19 mouse cellular contexts compared by ENCODE assay signal in genomic region chr3:127063654-127064386, GRCm38 (mm10).
DNase-seq lines count a peak whose midpoint lies in the region; ATAC-seq and TF ChIP-seq lines count a peak whose summit lies in the region.
"Had no signal": no experiment of that assay in that cellular context is flagged by ENCODE, and none has a peak within 500 bp of the region (broad histone marks: within the 10 kb centered on the region; RNA-seq: fewer than 3 reads in every experiment).

No protein-coding gene starts in this region.

- H3K4me1 ChIP-seq in heart, embryonic 10.5 days: peaks cover 10% of the 10 kb centered on the region; the same call in 1 of the 2 replicates
- no peaks in the 10 kb centered on the region for H3K4me1 ChIP-seq in midbrain, embryonic 11.5 days (ENCODE audit: control insufficient read depth, insufficient read depth, low read length)
- no peaks in the 10 kb centered on the region for H3K4me1 ChIP-seq in midbrain, embryonic 16.5 days (ENCODE audit: control insufficient read depth, insufficient read depth, low read length)
- H3K4me1 ChIP-seq: hindbrain, embryonic 15.5 days; limb, embryonic 12.5 days; liver, embryonic 13.5 days; lung, embryonic 15.5 days had no signal

- no peak for ATAC-seq in midbrain, embryonic 11.5 days (ENCODE audit: low FRiP score)
- ATAC-seq in midbrain, embryonic 16.5 days: no peak
- peak; percentile 81 for ATAC-seq in Patski
- ATAC-seq: intestine, embryonic 16.5 days had no signal

- no peaks in the 10 kb centered on the region for H3K27me3 ChIP-seq in heart, embryonic 10.5 days (ENCODE audit: insufficient read depth, poor library complexity, severe bottlenecking)
- H3K27me3 ChIP-seq in midbrain, embryonic 11.5 days (ENCODE audit: control insufficient read depth, insufficient read depth, low read length): no peaks in the 10 kb centered on the region
- no peaks in the 10 kb centered on the region for H3K27me3 ChIP-seq in midbrain, embryonic 16.5 days (ENCODE audit: control insufficient read depth, insufficient read depth, low read depth, low read length)
- H3K27me3 ChIP-seq in Patski: no peaks in the 10 kb centered on the region
- H3K27me3 ChIP-seq: hindbrain, embryonic 15.5 days; limb, embryonic 12.5 days; liver, embryonic 13.5 days; lung, embryonic 15.5 days had no signal

- DNase-seq in heart, adult 11 months: peak; percentile 76
- no peak for DNase-seq in heart, embryonic 10.5 days (ENCODE audit: low spot score)
- peak; percentile 4 for DNase-seq in midbrain, embryonic 11.5 days (ENCODE audit: low spot score, missing footprints)
- peak; percentile 61 for DNase-seq in Patski (ENCODE audit: low read depth, low spot score)
- DNase-seq in skeletal muscle tissue, adult 2 months (ENCODE audit: low read depth, low spot score): peak; percentile 18
- DNase-seq in layer of hippocampus, adult 8-10 months (ENCODE audit: low spot score in 2 of 2): no peak
- no peak for DNase-seq in spleen, adult 12 weeks (ENCODE audit: low spot score)
- DNase-seq: adrenal gland, postnatal 10 days; cerebellum, adult 18-20 months; cerebellum, postnatal 36 days; heart, postnatal 10 days; liver, embryonic 13.5 days; midbrain, embryonic 14.5 days; thymus, adult 2 months had no signal

- CTCF ChIA-PET in Patski (lab: Charles Lee): interaction anchor here (0.6 to 4.7 kb wide), 4 partner anchors 12 to 84 kb away, joined by 3 to 24 read pairs (median 3); no protein-coding TSS in a partner anchor

- H3K4me2 ChIP-seq in midbrain, embryonic 11.5 days: no peak overlapping the region
- H3K4me2 ChIP-seq in midbrain, embryonic 16.5 days (ENCODE audit: low read length): no peak overlapping the region
- H3K4me2 ChIP-seq: hindbrain, embryonic 15.5 days; limb, embryonic 12.5 days; liver, embryonic 13.5 days; lung, embryonic 15.5 days had no signal

- in situ Hi-C loops in Patski (cut with MboI; ENCODE audit: low pct_unique_long_range_greater_than_20kb): no loop called here

- no peak overlapping the region for H3K9ac ChIP-seq in midbrain, embryonic 11.5 days (ENCODE audit: low read length)
- no peak overlapping the region for H3K9ac ChIP-seq in midbrain, embryonic 16.5 days (ENCODE audit: low read depth, low read length)
- H3K9ac ChIP-seq: hindbrain, embryonic 15.5 days; limb, embryonic 12.5 days; liver, embryonic 13.5 days; lung, embryonic 15.5 days had no signal

- WGBS in heart, embryonic 10.5 days: 61% methylated on average over 5 of the region's 5 CpGs
- 93% methylated on average over 5 of the region's 5 CpGs for WGBS in midbrain, embryonic 11.5 days
- 89% methylated on average over 5 of the region's 5 CpGs for WGBS in midbrain, embryonic 16.5 days

- no peak overlapping the region for H3K27ac ChIP-seq in heart, embryonic 10.5 days
- no peak overlapping the region for H3K27ac ChIP-seq in midbrain, embryonic 11.5 days (ENCODE audit: low read depth, low read length)
- H3K27ac ChIP-seq in midbrain, embryonic 16.5 days (ENCODE audit: low read length): no peak overlapping the region
- H3K27ac ChIP-seq: hindbrain, embryonic 15.5 days; limb, embryonic 12.5 days; liver, embryonic 13.5 days; lung, embryonic 15.5 days had no signal

- POLR2A ChIA-PET in Patski (lab: Charles Lee): interaction anchor here (1.1 to 2.4 kb wide), 2 partner anchors 12 to 23 kb away, joined by 6 to 10 read pairs; no protein-coding TSS in a partner anchor

- no peaks in the 10 kb centered on the region for H3K9me3 ChIP-seq in heart, embryonic 10.5 days
- H3K9me3 ChIP-seq in midbrain, embryonic 11.5 days (ENCODE audit: control insufficient read depth, low read length): no peaks in the 10 kb centered on the region
- H3K9me3 ChIP-seq in midbrain, embryonic 16.5 days (replicated peaks; ENCODE audit: control insufficient read depth, low read length, poor library complexity, severe bottlenecking): no peaks in the 10 kb centered on the region
- H3K9me3 ChIP-seq: hindbrain, embryonic 15.5 days; limb, embryonic 12.5 days; liver, embryonic 13.5 days; lung, embryonic 15.5 days had no signal

- H3K36me3 ChIP-seq in heart, embryonic 10.5 days: no peaks in the 10 kb centered on the region
- no peaks in the 10 kb centered on the region for H3K36me3 ChIP-seq in midbrain, embryonic 11.5 days (ENCODE audit: control insufficient read depth, insufficient read depth, low read length)
- H3K36me3 ChIP-seq in midbrain, embryonic 16.5 days (ENCODE audit: control insufficient read depth, insufficient read depth, low read length): no peaks in the 10 kb centered on the region
- H3K36me3 ChIP-seq: hindbrain, embryonic 15.5 days; limb, embryonic 12.5 days; liver, embryonic 13.5 days; lung, embryonic 15.5 days had no signal

- TF ChIP-seq CTCF in Patski (IDR thresholded peaks at IDR 0.05): no peak

- H3K4me3 ChIP-seq in heart, embryonic 10.5 days: no peak overlapping the region
- no peak overlapping the region for H3K4me3 ChIP-seq in midbrain, embryonic 11.5 days (ENCODE audit: low read depth, low read length)
- no peak overlapping the region for H3K4me3 ChIP-seq in midbrain, embryonic 16.5 days (ENCODE audit: low read depth, low read length)
- H3K4me3 ChIP-seq: hindbrain, embryonic 15.5 days; limb, embryonic 12.5 days; liver, embryonic 13.5 days; lung, embryonic 15.5 days had no signal

Comparison
In these comparisons a context has a peak if more than half of its experiments do, and no peak if none do; other contexts are left out.
1. DNase-seq: peak in heart, adult 11 months (single experiment), midbrain, embryonic 11.5 days (single experiment), Patski (single experiment) and skeletal muscle tissue, adult 2 months (single experiment); none in heart, embryonic 10.5 days (single experiment), layer of hippocampus, adult 8-10 months (0 of 2) and spleen, adult 12 weeks (single experiment).